Comparison of ENCODE assay signal across 16 mouse cellular contexts in genomic region chr9:122397156-122397555, GRCm38 (mm10).
"Had no signal": no experiment of that assay in that cellular context is flagged by ENCODE, and none has a peak within 500 bp of the region (broad histone marks: within the 10 kb centered on the region; RNA-seq: fewer than 3 reads in every experiment).

No protein-coding gene starts in this region.

- H3K4me3 ChIP-seq: kidney, embryonic 15.5 days; left cerebral cortex, adult 2 months; liver, embryonic 13.5 days had no signal

- H3K27ac ChIP-seq: kidney, embryonic 15.5 days; left cerebral cortex, adult 2 months; liver, embryonic 13.5 days; stomach, postnatal 0 days had no signal

- H3K4me1 ChIP-seq: kidney, embryonic 15.5 days; liver, embryonic 13.5 days had no signal

- H3K9ac ChIP-seq: kidney, embryonic 15.5 days; liver, embryonic 13.5 days had no signal

- H3K36me3 ChIP-seq: kidney, embryonic 15.5 days; liver, embryonic 13.5 days had no signal

- H3K4me2 ChIP-seq: kidney, embryonic 15.5 days; liver, embryonic 13.5 days; midbrain, embryonic 11.5 days had no signal

- DNase-seq: kidney, postnatal 10 days; kidney, postnatal 36 days; layer of hippocampus, postnatal 36 days; liver, embryonic 13.5 days; lung, adult 2 months; lung, postnatal 14 days; lung, postnatal 4 days; midbrain, embryonic 14.5 days; right cerebral cortex, postnatal 14 days; right cerebral cortex, postnatal 4 days; thymus, adult 18-20 months; thymus, postnatal 36 days had no signal

- H3K9me3 ChIP-seq: kidney, embryonic 15.5 days; liver, embryonic 13.5 days had no signal

- H3K27me3 ChIP-seq: kidney, embryonic 15.5 days; liver, embryonic 13.5 days had no signal
